Mouse (Mus musculus) left cerebral cortex, postnatal 36 days (tissue): Measurements from ENCODE around the gene Obsl1. TPM values are rescaled to one million over a fixed set of nuclear protein-coding genes. Genes with fewer than 3 reads are reported as not detected.

ENCODE experiments used
- DNase-seq, 2 experiments: peaks; one replicate each; pipeline ENCODE4 v3.0.0; 2021 to 2022; ENCODE audit warnings: low spot score in 2 of 2, mixed read lengths in 1 of 2
- intact Hi-C: fragments of 180-260 bp; cut with DNase I; formaldehyde crosslinking; loops from one replicate; pipeline ENCODE4 v1.15.1; 2025
- total RNA-seq, 2 experiments: library from RNA; stranded (reverse); gene quantifications; 2 replicates each; pipeline ENCODE4 v1.2.3; 2021

Gene Obsl1
- total RNA-seq = 10 to 100 TPM; 25.4 to 33.2 TPM

GRCm38 (mm10) chr1:75505956-75506831 lies at the start of gene Obsl1:
TSS of gene Obsl1 (minus strand) at chr1:75506452.
- intact Hi-C loops = loop anchor here (5.0 kb wide), 2 partner anchors 41 to 81 kb away; partner anchors contain the start of gene Slc4a3
- DNase-seq = peak; percentile 41 to 56

- no peak for DNase-seq
- intact Hi-C loops = no loop called here
These were observed 49.4 kb upstream of the Obsl1 start for GRCm38 (mm10) chr1:75555680-75556079.

- DNase-seq = no peak
- intact Hi-C loops = no loop called here
These were observed 44.3 kb upstream of the Obsl1 start for GRCm38 (mm10) chr1:75550586-75550985.

GRCm38 (mm10) chr1:75549289-75550279 lies 43.3 kb upstream of the Obsl1 start:
- intact Hi-C loops = loop anchor here (5.0 kb wide), 2 partner anchors 42 to 62 kb away; partner anchors contain the start of genes Inha and Obsl1

GRCm38 (mm10) chr1:75548871-75549270 lies 42.6 kb upstream of the Obsl1 start:
- no peak for DNase-seq
- intact Hi-C loops = loop anchor here (5.0 kb wide), 2 partner anchors 42 to 62 kb away; partner anchors contain the start of genes Inha and Obsl1

More at GRCm38 (mm10) chr1:75549289-75550279, 43.3 kb upstream of the Obsl1 start:
- no peak for DNase-seq

- DNase-seq = no peak
- intact Hi-C loops = loop anchor here (5.0 kb wide), 2 partner anchors 41 to 61 kb away; partner anchors contain the start of genes Inha and Obsl1
These were observed 41.8 kb upstream of the Obsl1 start for GRCm38 (mm10) chr1:75548083-75548482.

GRCm38 (mm10) chr1:75547351-75547750 lies 41.1 kb upstream of the Obsl1 start:
- no peak for DNase-seq
- intact Hi-C loops = loop anchor here (5.0 kb wide), 2 partner anchors 40 to 60 kb away; partner anchors contain the start of genes Inha and Obsl1

GRCm38 (mm10) chr1:75545965-75546956 lies 40.0 kb upstream of the Obsl1 start, which contains the start of gene Slc4a3:
TSS of gene Slc4a3 (plus strand) at chr1:75546266.
- intact Hi-C loops = loop anchor here (5.0 kb wide), 2 partner anchors 39 to 59 kb away; partner anchors contain the start of genes Inha and Obsl1
- peak; percentile 75 to 81 for DNase-seq

- intact Hi-C loops = no loop called here
- no peak for DNase-seq
These were observed 38.1 kb upstream of the Obsl1 start for GRCm38 (mm10) chr1:75544351-75544750.

- DNase-seq = no peak
- intact Hi-C loops = no loop called here
These were observed 35.2 kb upstream of the Obsl1 start for GRCm38 (mm10) chr1:75541496-75541895.

- intact Hi-C loops = no loop called here
- DNase-seq = no peak
These were observed 32.4 kb upstream of the Obsl1 start for GRCm38 (mm10) chr1:75538597-75539190.

GRCm38 (mm10) chr1:75537587-75537986 lies 31.3 kb upstream of the Obsl1 start:
- DNase-seq = no peak
- intact Hi-C loops = no loop called here

GRCm38 (mm10) chr1:75533325-75534252 lies 27.3 kb upstream of the Obsl1 start:
- intact Hi-C loops = no loop called here
- DNase-seq = no peak

- intact Hi-C loops = no loop called here
- DNase-seq = no peak
These were observed 26.3 kb upstream of the Obsl1 start for GRCm38 (mm10) chr1:75532280-75533172.

- DNase-seq = no peak
- intact Hi-C loops = no loop called here
These were observed 24.3 kb upstream of the Obsl1 start for GRCm38 (mm10) chr1:75530546-75530945.

GRCm38 (mm10) chr1:75524679-75525078 lies 18.4 kb upstream of the Obsl1 start:
- intact Hi-C loops = no loop called here
- no peak for DNase-seq
